Mouse (Mus musculus): ENCODE results near the gene Tspan14.

DNA sequence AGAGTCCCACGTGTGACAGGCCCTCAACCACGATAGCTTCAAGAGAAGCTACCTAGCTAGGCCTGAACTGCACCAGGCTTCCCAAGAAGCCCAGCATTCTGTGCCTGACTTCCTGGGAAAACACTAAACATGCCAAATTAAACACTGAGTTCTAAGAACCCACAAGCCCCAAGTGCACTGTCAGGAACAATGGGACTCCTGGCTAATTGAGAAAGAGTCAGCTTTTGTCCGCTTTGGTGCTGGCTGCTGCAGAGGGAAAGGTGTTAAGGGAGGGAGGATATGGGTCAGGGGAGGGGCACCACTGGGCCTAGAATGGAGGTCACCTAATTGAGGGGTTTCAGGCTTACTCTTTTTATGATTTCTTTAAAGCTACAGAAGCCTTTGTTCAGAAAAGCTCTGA lies 17.6 kb downstream of the Tspan14 start:
- TF ChIP-seq CTCF (IDR thresholded peaks at IDR 0.05; ENCODE audit: borderline replicate concordance, control insufficient read depth, extremely low read depth, insufficient read depth, low read length, poor library complexity) (no peak), POLR2A (IDR thresholded peaks at IDR 0.05; ENCODE audit: control insufficient read depth, extremely low read depth, insufficient read depth, low read length, poor library complexity) (no peak)
